Mouse (Mus musculus): ENCODE results near the gene Rptor. TPM values are rescaled to one million over a fixed set of nuclear protein-coding genes. Genes with fewer than 3 reads are reported as not detected.

Rptor gene
- polyA plus RNA-seq, 1 experiment: 15.2 TPM

Other genes with a start within 250 kb of the Rptor start
- 11.9 and 17.6 TPM in 2 replicates for gene Sgsh, start 247.4 kb upstream of the Rptor start, polyA plus RNA-seq (2012; rRNA removed)
- 8.0 and 16.1 TPM in 2 replicates for gene Slc26a11, start 247.3 kb upstream of the Rptor start, polyA plus RNA-seq (2012; rRNA removed)
- gene Rnf213, start 209.8 kb upstream of the Rptor start, polyA plus RNA-seq (2012; rRNA removed): 25.4 and 46.4 TPM in 2 replicates
- gene Endov, start 111.6 kb upstream of the Rptor start, polyA plus RNA-seq (2012; rRNA removed): 16.0 and 18.2 TPM in 2 replicates
- 0.37 and 0.62 TPM in 2 replicates for gene Nptx1, start 55.2 kb upstream of the Rptor start, polyA plus RNA-seq (2012; rRNA removed)